Mouse (Mus musculus): ENCODE results near the gene Acot6.
A peak's percentile ranks its signal among the peaks of the same experiment; 100 is the strongest.

Gene Acot6

GRCm38 (mm10) chr12:84101493-84101845 is 1.0 kb downstream of the Acot6 start:
- no peak for DNase-seq (ENCODE audit: low spot score in 2 of 2)

DNA sequence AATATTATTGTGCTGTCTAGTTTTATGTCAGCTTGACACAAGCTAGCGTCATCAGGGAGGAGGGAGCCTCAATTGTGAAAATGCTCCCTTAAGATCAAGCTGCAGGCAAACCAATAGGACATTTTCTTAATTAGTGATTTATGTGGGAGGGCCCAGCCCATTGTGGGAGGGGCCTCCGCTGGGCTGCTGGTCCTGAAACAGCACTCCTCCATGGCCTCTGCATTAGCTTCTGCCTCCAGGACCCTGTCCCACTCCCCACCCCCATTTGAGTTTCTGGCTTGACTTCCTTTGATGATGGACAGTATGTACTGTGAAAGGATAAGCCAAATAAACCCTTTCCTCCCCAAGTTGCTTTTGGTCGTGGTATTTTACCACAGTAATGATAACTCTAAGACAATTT is 6.6 kb downstream of the Acot6 start:
- DNase-seq (ENCODE audit: low spot score in 2 of 2) = no peak

- no peak for DNase-seq (ENCODE audit: low spot score in 2 of 2)
These were observed 7.2 kb downstream of the Acot6 start for GRCm38 (mm10) chr12:84107692-84108091.

- no peak for DNase-seq (ENCODE audit: low spot score in 2 of 2)
These were observed 9.5 kb downstream of the Acot6 start for GRCm38 (mm10) chr12:84109924-84110323.

- no peak for DNase-seq (ENCODE audit: low spot score in 2 of 2)
These were observed 10.4 kb downstream of the Acot6 start for GRCm38 (mm10) chr12:84110814-84111213.

DNA sequence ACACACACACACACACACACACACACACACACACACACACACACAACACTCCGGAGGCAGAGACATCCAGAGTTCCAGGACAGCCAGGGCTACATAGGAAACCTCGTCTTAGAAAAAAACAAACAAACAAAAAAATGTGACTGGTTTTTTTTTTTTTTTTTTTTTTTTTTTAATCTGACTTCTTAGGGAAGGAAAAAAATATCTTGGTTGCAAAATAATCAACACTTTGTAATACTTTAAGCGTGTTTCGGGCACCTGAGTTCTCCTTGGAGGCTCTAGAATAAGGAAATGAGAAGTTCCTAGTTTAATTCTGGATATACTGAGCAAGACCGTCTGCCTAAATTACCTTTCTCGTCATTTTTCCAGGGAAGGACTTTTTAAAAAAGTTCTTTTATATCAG is 13.2 kb downstream of the Acot6 start:
- no peak for DNase-seq (ENCODE audit: low spot score in 2 of 2)

GRCm38 (mm10) chr12:84114153-84114994 is 13.9 kb downstream of the Acot6 start, which contains the start of gene Dnal1:
Gene Dnal1, plus strand, starts transcription at chr12:84114366.
- peak; percentile 68 to 82 for DNase-seq (ENCODE audit: low spot score in 2 of 2)

- no peak for DNase-seq (ENCODE audit: low spot score in 2 of 2)
These were observed 19.1 kb downstream of the Acot6 start for GRCm38 (mm10) chr12:84119584-84119983.

GRCm38 (mm10) chr12:84125892-84126291 is 25.4 kb downstream of the Acot6 start:
- no peak for DNase-seq (ENCODE audit: low spot score in 2 of 2)

- DNase-seq (ENCODE audit: low spot score in 2 of 2) = no peak
These were observed 26.4 kb downstream of the Acot6 start for GRCm38 (mm10) chr12:84126899-84127298.

DNA sequence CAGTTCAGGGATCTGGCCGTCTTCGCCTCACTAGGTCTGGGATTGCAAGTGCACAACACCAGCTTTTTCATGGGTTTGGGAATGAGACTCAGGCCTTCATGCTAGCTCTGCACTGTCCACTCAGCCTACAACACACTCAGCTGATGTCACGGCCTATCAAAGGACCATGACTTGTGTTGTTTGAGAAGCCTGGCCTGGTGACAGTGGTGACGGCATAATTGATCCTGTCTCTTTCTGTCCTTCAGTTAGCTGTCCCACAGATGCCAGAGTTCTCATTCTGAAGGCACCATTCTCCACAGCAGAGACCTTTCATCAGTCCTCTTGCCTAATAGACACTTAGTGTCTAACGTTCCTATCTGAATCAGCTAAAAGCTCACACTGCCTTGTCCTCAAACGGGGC is 28.1 kb downstream of the Acot6 start:
- DNase-seq (ENCODE audit: low spot score in 2 of 2) = no peak

GRCm38 (mm10) chr12:84129931-84130330 is 29.5 kb downstream of the Acot6 start:
- no peak for DNase-seq (ENCODE audit: low spot score in 2 of 2)

GRCm38 (mm10) chr12:84132265-84132664 is 31.8 kb downstream of the Acot6 start:
- no peak for DNase-seq (ENCODE audit: low spot score in 2 of 2)

- DNase-seq (ENCODE audit: low spot score in 2 of 2) = no peak
These were observed 36.7 kb downstream of the Acot6 start for GRCm38 (mm10) chr12:84137131-84137530.

DNA sequence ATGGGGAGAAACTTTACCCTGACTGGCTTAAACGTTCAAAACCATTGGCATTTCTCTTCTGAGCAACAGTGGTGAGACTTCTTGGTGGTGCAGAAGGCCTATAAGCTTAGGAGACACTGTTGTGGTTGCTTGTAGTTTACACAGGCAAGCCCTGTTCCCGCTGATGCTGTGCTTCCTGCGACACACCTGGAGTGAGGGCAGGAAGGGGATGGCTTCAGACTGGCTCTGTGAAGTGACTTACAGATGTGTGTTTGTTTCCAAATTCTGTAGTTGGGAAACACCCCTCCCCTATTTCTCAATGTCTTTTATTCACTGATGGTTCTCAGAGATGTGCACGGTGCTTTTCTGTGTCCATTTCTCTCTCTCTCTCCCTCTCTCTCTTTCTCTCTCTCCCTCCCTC is 39.7 kb downstream of the Acot6 start:
- DNase-seq (ENCODE audit: low spot score in 2 of 2) = no peak

DNA sequence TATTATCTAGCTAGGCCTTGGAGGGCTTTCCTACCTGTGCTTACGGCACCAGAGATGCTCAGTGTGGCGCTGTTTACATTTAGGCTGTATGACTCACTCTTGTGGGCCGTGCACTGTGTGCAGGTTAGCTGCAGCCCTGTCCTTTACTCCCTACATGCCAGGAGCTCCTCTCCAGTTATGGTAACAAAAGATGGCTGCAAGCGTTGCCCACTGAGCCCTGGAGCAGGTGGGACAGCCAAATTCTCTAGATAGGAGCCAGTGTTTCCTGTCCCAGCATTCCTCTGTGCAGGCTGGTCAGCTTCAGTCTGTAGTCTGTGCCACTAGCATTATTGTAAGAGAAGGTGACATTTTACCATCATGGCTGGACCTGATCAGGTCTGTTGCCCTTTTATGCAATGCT is 40.8 kb downstream of the Acot6 start:
- no peak for DNase-seq (ENCODE audit: low spot score in 2 of 2)

- no peak for DNase-seq (ENCODE audit: low spot score in 2 of 2)
These were observed 42.0 kb downstream of the Acot6 start for GRCm38 (mm10) chr12:84142281-84143050.

DNA sequence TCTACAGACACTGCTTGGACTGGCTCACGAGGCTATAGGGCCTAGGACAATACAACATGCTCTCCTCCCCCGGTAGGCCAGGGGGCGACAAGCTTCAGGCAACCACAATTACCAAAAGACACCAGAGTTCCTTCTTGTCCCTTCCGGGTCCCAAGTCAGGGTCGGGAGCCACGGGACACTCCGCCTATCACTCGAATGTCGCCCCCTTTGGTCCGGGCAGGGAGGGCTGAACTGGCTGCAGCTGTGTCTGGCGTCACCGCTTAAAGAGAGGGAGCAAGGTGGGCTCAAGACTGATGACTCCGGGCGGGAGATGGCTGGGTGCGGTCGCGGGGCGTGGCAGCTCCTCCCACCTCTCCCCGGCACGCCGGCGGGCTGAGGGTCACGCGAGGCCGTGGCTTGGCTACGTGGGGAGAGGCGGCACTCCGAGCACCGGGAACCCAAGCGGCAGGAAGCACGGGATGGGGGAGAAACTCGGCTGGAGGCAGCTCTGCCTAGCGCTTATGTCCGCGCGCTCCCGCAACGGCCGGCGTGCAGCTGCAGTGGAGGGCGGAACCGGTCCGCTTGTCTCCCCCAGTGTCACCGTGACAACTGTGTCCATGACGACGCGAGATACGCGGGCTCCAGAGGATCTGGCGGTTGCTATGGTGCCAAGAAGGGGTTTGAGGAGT is 47.6 kb downstream of the Acot6 start, which contains the start of gene Pnma1:
Pnma1 (minus strand) TSS at position 536 of the 668 bp plus-strand sequence.
- DNase-seq (ENCODE audit: low spot score in 2 of 2) = peak; percentile 52 to 53

DNA sequence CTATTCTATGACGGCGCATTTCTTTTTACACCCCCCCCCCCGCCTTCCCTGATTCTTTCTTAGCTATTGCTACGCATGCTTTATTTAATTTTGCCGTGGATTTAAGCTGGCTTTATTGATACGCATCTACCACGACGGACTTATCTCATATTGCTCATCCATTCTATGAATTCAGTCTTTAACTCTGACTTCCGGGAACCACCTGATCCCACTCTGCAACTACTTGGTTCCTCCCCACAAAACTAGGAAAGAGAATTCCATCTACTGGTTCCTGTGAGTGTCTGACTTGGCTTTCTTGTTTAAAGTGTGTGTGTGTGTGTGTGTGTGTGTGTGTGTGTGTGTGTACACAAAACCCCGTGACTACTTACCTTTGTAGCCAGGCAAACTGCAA is 48.2 kb downstream of the Acot6 start:
- DNase-seq (ENCODE audit: low spot score in 2 of 2) = no peak

DNA sequence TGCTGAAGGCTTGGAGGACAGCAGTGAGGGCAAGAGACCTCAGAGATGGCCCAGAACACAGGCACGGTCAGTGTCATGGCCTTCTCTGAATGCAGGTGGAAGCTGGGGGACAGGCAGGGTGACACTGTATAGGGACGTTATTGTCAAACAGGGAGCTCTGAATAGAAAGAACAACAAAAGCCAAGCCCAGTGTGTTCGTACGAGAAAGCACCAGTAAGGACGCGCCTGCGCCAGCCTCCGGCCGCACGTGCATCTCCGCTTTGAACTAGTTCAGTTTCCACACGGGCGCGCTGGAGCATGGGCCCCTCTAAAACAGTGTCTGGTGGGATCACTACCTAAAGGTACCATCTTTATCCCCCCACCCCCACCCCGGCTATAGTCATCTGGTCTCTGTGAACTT is 49.5 kb downstream of the Acot6 start:
- DNase-seq (ENCODE audit: low spot score in 2 of 2) = no peak

- no peak for DNase-seq (ENCODE audit: low spot score in 2 of 2)
These were observed 50.5 kb downstream of the Acot6 start for GRCm38 (mm10) chr12:84150976-84151375.

- DNase-seq (ENCODE audit: low spot score in 2 of 2) = no peak
These were observed 51.5 kb downstream of the Acot6 start for GRCm38 (mm10) chr12:84151911-84152310.

All from urinary bladder, adult 18-20 months (tissue).